Mouse (Mus musculus) E14TG2a.4 (cell line): ENCODE measurements around the gene Spout1.

Experiments
- H3K27me3 ChIP-seq: 2 replicates; pipeline ENCODE4 v1.6.1; 2014; ENCODE audit warnings: low read length, control low read depth; ENCODE audit not compliant: insufficient read depth
- H3K36me3 ChIP-seq: 2 replicates; pipeline ENCODE4 v1.6.1; 2014; ENCODE audit warnings: low read length, control low read depth; ENCODE audit not compliant: insufficient read depth
- H3K4me1 ChIP-seq: replicated peaks from 2 replicates; pipeline ENCODE4 v1.6.1; 2014; ENCODE audit warnings: low read depth, low read length, control low read depth
- H3K4me3 ChIP-seq: replicated peaks from 2 replicates; pipeline ENCODE4 v1.5.1; 2014; ENCODE audit warnings: mild to moderate bottlenecking, low read length
- H3K9me3 ChIP-seq: 2 replicates; pipeline ENCODE4 v1.6.1; 2014; ENCODE audit warnings: low read length, control low read depth
- CTCF ChIP-seq: conservative IDR thresholded peaks from 2 replicates; pipeline ENCODE4 v1.5.1; 2014; ENCODE audit warnings: low read length
- NANOG ChIP-seq: IDR thresholded peaks from 2 replicates; pipeline ENCODE4 v1.6.1; 2014; ENCODE audit warnings: borderline replicate concordance, low read length, mixed read lengths
- POU5F1 ChIP-seq: IDR thresholded peaks from 2 replicates; pipeline ENCODE4 v1.6.1; 2014; ENCODE audit warnings: low read length, borderline replicate concordance

The Spout1 gene

DNA sequence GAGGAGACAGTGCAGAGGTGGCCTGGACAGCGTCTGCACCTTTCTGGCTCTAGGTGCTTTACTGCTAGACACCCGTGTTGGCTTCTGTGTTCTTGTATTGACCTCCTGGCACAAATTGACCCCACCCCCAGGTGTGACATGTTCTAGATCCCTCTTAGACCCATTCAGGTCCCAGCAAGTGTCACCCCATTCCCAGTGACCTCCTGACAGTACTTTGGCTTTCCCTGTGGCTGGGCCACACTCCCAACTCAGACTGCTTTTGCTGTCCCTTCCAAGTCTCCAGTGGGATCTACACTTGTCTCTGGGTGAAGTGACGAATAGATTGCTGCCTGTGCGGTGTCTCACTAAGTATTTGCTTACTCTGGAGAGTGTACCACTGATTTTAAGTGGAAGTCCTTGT is 29.1 kb upstream of the Spout1 start:
- H3K36me3 ChIP-seq: no peaks in the 10 kb centered on the region
- TF ChIP-seq CTCF: no peak
- TF ChIP-seq POU5F1: no peak
- TF ChIP-seq NANOG: no peak
- H3K9me3 ChIP-seq: no peaks in the 10 kb centered on the region
- peaks cover 39% of the 10 kb centered on the region for H3K4me1 ChIP-seq
- no peak overlapping the region for H3K4me3 ChIP-seq
- H3K27me3 ChIP-seq: peaks cover 8% of the 10 kb centered on the region; the same call in 1 of the 2 replicates

DNA sequence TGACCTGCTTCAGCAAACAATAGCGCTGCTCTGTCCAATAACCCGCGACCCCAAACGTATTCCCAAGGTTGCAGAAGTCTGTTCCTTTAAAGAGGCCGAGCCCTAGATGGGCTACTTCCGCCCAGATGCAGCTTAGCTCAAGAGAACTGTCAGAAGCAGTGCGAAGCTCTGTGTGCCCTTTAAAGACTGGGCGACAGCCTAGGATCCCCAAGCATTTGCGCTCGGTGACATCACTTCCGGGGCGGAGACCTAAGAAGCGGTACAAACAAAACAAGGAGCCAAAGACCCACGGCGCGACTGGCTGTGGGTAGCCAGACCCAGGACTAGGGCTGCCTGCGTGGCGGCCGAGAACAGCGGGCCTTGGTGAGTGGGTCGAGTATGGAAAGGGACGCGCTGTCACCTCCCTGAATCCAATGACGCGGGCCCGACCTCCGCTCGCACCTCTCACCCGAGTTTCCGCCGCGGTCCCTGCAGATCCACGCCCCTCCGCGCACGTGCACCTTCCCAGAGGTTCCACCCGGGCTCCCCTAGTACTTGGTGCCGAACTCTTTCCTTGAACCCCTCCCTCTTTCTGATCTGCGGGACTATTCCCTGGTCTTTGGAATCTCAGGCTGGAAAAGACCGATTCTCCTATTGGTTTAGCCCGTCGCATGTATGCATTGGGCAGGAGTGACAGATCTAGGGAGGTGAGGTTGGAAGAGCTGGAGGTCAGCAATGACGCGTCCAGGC is 27.5 kb upstream of the Spout1 start, which contains the start of gene Kyat1:
Gene Kyat1 (minus strand): TSS at position 219 of the 729 bp plus-strand sequence.
- TF ChIP-seq POU5F1: no peak
- TF ChIP-seq CTCF: no peak
- TF ChIP-seq NANOG: no peak
- H3K4me3 ChIP-seq: peak within 1 kb of the TSS; percentile 93

DNA sequence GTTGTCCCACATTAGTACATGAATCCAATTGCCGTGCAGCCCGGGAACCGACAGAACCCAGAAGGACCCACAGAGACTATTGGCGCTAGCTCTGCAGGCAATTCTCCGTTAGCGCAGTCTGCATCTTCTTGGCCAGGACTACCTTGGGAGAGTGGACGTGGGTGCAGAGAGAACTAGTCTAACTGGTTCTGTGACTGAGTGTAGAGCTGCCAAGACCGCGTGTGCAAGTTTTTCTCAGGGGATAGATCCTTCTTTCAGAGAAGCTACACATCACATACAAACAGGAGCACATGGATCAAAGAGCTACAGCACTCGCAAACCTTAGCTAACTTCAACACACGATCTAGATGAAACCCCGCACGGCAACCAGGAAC is 27.0 kb upstream of the Spout1 start:
- H3K27me3 ChIP-seq: peaks cover 8% of the 10 kb centered on the region; the same call in 1 of the 2 replicates
- no peaks in the 10 kb centered on the region for H3K9me3 ChIP-seq
- peaks cover 25% of the 10 kb centered on the region for H3K4me1 ChIP-seq
- peak overlapping the region; percentile 93 for H3K4me3 ChIP-seq
- H3K36me3 ChIP-seq: no peaks in the 10 kb centered on the region
- TF ChIP-seq NANOG (no peak), POU5F1 (no peak), CTCF (no peak)

More for the DNA sequence above, 27.5 kb upstream of the Spout1 start, which contains the start of gene Kyat1:
- Histone ChIP-seq H3K4me1 (peaks cover 31% of the 10 kb centered on the region), H3K36me3 (no peaks in the 10 kb centered on the region), H3K9me3 (no peaks in the 10 kb centered on the region), H3K27me3 (peaks cover 8% of the 10 kb centered on the region; the same call in 1 of the 2 replicates)

DNA sequence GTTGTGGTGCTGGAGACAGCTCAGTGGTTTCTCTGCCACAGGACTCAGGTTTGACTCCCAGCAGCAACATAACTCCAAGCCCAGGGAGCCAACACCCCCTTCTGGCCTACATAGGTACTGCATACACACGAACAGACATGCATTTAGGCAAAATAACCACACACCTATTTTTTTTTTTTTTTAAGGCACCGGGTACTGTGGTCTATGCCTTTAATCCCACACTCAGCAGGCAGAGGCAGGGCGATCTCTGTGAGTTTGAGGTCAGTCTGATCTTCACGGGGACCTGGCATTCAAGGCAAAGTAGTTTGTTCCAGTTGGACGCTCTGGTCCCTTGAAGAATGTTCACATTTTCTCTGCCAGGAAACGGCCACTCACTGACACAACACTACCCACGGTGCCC is 25.2 kb upstream of the Spout1 start:
- TF ChIP-seq CTCF (peak; percentile 96), NANOG (no peak)
- Histone ChIP-seq H3K4me1 (peaks cover 23% of the 10 kb centered on the region), H3K4me3 (no peak overlapping the region), H3K27me3 (peaks cover 8% of the 10 kb centered on the region; the same call in 1 of the 2 replicates), H3K9me3 (no peaks in the 10 kb centered on the region), H3K36me3 (no peaks in the 10 kb centered on the region)

DNA sequence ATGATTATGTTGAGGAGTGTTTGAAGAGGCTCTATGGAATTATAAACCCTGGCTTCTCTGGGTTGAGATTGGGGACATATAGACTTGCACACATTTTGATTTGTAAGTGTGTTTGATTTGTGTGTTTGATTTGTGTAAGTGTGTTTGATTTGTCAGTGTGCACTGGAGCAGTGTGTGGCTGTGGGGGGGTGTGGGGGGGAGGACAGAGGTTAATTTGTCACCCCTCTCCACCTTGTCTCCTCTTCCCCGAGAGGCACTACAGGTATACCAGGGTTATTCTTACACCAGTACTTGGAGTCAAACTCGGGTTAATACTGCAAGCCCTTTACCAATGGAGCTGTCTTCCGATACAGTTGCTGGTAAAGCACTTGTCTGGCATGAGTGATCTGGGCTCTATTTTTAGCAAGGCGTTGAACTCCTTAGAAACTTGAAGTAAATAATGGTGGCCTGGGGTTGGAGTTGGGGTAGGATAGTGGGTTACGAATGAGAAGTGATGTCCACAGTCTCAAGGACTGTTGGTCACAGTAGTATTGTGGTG is 22.2 kb upstream of the Spout1 start:
- Histone ChIP-seq H3K36me3 (no peaks in the 10 kb centered on the region), H3K9me3 (no peaks in the 10 kb centered on the region), H3K4me3 (no peak overlapping the region), H3K4me1 (peaks cover 23% of the 10 kb centered on the region), H3K27me3 (no peaks in the 10 kb centered on the region)
- TF ChIP-seq NANOG (no peak), CTCF (no peak), POU5F1 (no peak)

DNA sequence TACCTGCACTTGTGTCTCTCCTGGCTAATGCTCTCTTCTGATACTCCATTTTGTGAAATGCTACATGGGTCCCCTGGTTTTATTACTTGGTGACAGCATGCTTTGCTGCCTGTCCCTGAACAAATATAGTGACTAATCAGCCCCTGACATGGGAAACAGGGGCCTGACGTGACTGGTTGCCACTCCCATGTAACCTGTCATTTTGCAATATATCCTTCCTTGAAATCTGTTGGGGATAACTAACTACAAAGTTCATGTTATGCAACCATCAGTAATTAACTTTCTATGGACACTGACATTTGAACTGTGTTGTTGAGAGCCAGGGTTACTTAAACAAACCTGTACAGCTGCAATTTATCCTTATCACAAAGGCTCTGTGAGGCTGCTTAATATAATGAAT is 21.7 kb upstream of the Spout1 start:
- Histone ChIP-seq H3K9me3 (no peaks in the 10 kb centered on the region), H3K4me1 (peaks cover 20% of the 10 kb centered on the region), H3K36me3 (no peaks in the 10 kb centered on the region), H3K27me3 (no peaks in the 10 kb centered on the region), H3K4me3 (no peak overlapping the region)
- TF ChIP-seq POU5F1: no peak

DNA sequence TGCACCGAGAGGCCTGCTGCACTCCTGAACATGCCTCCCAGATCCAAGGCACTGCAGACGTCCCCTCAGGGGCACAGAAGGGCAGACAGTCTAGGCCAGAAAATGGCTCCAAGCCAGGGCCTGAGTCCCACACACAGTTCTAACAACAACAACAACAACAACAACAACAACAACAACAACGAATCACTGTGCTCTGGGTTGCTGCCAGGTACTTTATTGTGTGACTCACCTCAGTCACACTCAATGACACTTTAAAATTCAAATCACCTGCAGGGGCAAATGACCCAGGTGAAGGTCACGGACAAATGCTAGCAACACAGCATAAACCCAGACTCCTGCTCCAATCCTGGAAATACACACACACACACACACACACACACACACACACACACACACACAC is 19.8 kb upstream of the Spout1 start:
- peaks cover 20% of the 10 kb centered on the region for H3K4me1 ChIP-seq
- no peak overlapping the region for H3K4me3 ChIP-seq
- no peaks in the 10 kb centered on the region for H3K36me3 ChIP-seq
- H3K27me3 ChIP-seq: no peaks in the 10 kb centered on the region
- peaks cover 1% of the 10 kb centered on the region; the same call in 1 of the 2 replicates for H3K9me3 ChIP-seq
- TF ChIP-seq CTCF (no peak), NANOG (no peak), POU5F1 (no peak)

DNA sequence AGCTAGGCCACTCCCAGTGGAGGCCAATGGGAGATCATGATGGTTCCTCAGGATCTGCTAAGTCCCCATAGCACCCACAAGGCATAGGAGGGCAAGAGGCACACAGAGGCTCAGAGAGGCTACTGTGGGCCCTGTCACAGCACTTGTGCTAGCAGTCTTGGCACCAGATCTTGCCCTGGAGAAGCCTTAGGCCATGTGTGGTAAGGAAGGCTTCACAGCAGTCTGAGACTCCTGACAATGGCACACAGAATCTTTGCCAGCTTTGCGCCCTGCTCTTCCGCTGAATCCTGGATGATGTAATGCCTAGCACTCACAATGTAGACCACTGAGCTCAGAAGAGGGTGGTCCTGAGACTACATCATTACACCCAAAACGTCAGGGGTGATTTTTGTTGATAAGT is 16.4 kb upstream of the Spout1 start:
- Histone ChIP-seq H3K4me1 (peaks cover 24% of the 10 kb centered on the region), H3K36me3 (peaks cover 5% of the 10 kb centered on the region; the same call in 1 of the 2 replicates), H3K27me3 (no peaks in the 10 kb centered on the region), H3K4me3 (no peak overlapping the region), H3K9me3 (peaks cover 27% of the 10 kb centered on the region)
- no peak for TF ChIP-seq NANOG
- no peak for TF ChIP-seq CTCF
- TF ChIP-seq POU5F1: no peak

DNA sequence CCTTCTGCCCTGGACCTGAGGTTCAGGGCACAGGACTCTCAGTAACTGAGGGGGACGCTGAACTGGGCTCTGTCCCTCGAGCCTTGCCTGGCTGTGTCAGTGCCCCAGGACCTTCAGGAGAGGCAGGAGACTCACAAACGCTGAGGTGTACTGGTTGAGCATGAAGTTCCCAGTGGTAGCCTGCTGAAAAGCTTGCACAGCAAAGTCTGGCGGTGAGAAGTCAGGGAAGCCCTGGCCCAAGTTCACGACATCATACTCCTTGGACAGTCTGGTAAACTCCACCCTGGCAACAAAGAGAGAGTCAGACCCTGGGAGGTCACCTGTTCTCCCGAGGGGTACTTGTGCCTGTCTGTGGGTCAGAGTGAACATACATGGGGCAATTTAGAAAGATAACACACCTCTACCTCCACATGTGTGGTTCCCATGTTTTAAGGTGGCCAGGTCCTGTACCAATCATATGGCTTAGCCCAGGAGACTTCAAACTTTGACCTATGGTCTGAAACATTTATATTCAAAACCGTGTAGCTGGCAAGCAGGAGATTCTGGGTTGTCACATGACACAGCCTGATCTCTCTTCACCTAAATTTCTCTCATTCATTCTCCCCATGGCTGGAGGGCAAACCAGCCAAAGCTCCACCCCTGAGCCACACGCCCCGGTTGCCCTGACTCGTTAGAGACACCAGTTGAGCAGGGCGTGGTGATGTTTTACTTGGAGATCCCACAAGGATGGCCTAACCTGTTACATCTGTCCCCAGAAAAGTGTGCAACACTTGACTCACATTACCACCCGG is 13.7 kb upstream of the Spout1 start:
- Histone ChIP-seq H3K36me3 (peaks cover 11% of the 10 kb centered on the region), H3K4me3 (no peak overlapping the region), H3K4me1 (peaks cover 16% of the 10 kb centered on the region), H3K9me3 (peaks cover 27% of the 10 kb centered on the region), H3K27me3 (no peaks in the 10 kb centered on the region)
- TF ChIP-seq NANOG (no peak), CTCF (no peak), POU5F1 (no peak)
